Mouse (Mus musculus) bone marrow macrophage, adult 2 months (primary cell): Measurements from ENCODE around the gene Pcnx2.

Experiments used
- CTCF ChIP-seq: IDR thresholded peaks from 2 replicates; pipeline ENCODE4 v1.5.1; 2012; ENCODE audit warnings: low read depth, mild to moderate bottlenecking, low read length, moderate library complexity
- POLR2A ChIP-seq: IDR thresholded peaks from 2 replicates; pipeline ENCODE4 v1.6.1; 2012; ENCODE audit warnings: mild to moderate bottlenecking, low read depth, low read length, borderline replicate concordance

DNA sequence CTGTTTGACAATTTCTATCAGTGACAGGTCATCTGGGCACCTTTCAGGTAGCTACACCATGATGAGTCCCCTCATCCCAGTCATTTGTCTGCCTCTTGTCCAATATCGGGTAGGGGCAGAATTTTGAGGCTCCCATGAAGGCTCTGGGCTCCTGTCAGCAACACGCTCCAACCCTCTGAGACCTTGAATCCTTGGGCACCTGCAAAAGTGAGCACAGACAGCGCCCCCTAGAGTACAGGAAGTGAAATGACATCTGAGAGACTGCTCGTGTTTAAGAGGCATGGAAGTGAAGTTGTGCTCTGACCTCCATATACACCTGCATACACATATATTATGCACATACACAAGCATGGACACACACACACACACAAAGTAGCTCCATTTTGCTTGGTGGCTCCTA lies 179.2 kb downstream of the Pcnx2 start:
- TF ChIP-seq CTCF: peak; percentile 71
- no peak for TF ChIP-seq POLR2A
